Mouse (Mus musculus) midbrain, embryonic 10.5 days (tissue): Measurements from ENCODE around the gene Chst4. TPM values are rescaled to one million over a fixed set of nuclear protein-coding genes. Genes with fewer than 3 reads are reported as not detected.
"Not testable (repeated sequence)": the region's sequence is repeated elsewhere in the genome, so short reads cannot be mapped to it uniquely, and the experiment has no call there.

Experiments
- DNase-seq: peaks from one replicate; pipeline ENCODE4 v3.0.0-alpha.2; 2017; ENCODE audit warnings: low spot score
- H3K27ac ChIP-seq: fragments of 300-500 bp; sonication (generic); replicated peaks from 2 replicates; pipeline ENCODE4 v1.5.1; 2016; ENCODE audit warnings: mild to moderate bottlenecking
- H3K27me3 ChIP-seq: fragments of 300-500 bp; sonication (generic); 2 replicates; pipeline ENCODE4 v1.6.1; 2016; ENCODE audit warnings: low read depth, mild to moderate bottlenecking; ENCODE audit not compliant: poor library complexity, severe bottlenecking
- H3K36me3 ChIP-seq: fragments of 300-500 bp; sonication (generic); 2 replicates; pipeline ENCODE4 v1.6.1; 2016; ENCODE audit warnings: mild to moderate bottlenecking, moderate library complexity
- H3K4me1 ChIP-seq: fragments of 300-500 bp; sonication (generic); 2 replicates; pipeline ENCODE4 v1.6.1; 2016
- H3K4me3 ChIP-seq: fragments of 300-500 bp; sonication (generic); 2 replicates; pipeline ENCODE4 v1.5.1; 2016; ENCODE audit warnings: mild to moderate bottlenecking, moderate library complexity
- H3K9me3 ChIP-seq: fragments of 300-500 bp; sonication (generic); replicated peaks from 2 replicates; pipeline ENCODE4 v1.6.1; 2016; ENCODE audit warnings: mild to moderate bottlenecking
- WGBS: fragments of 180-500 bp; shearing (Covaris S2); methylation state at CpG from one replicate; pipeline ENCODE4 v1.1.7; 2016; 5-methylcytosine and 5-hydroxymethylcytosine counted together
- polyA plus RNA-seq: library from polyadenylated mRNA; unstranded; fragments of >200 nt; fragmentation: Nextera tagmentation; extraction: Ambion mirVana; gene quantifications from 2 replicates; pipeline ENCODE4 v1.2.1, GENCODE M21; 2016

Gene Chst4
- polyA plus RNA-seq, 1 experiment from 2014 or later: 0.06 TPM

- H3K27me3 ChIP-seq: no peaks in the 10 kb centered on the region
- H3K4me1 ChIP-seq: peaks cover 12% of the 10 kb centered on the region
- H3K27ac ChIP-seq: no peak overlapping the region
- WGBS: 51% methylated on average over 7 of the region's 7 CpGs
- H3K9me3 ChIP-seq: no peaks in the 10 kb centered on the region
- no peak for DNase-seq
- no peak overlapping the region for H3K4me3 ChIP-seq
- H3K36me3 ChIP-seq: no peaks in the 10 kb centered on the region
These were observed 324 bp downstream of the Chst4 start for GRCm38 (mm10) chr8:110039216-110039615.

- H3K27me3 ChIP-seq: no peaks in the 10 kb centered on the region
- no peaks in the 10 kb centered on the region for H3K9me3 ChIP-seq
- WGBS: 89% methylated on average over 2 of the region's 2 CpGs
- H3K4me1 ChIP-seq: peaks cover 18% of the 10 kb centered on the region
- no peaks in the 10 kb centered on the region for H3K36me3 ChIP-seq
- H3K27ac ChIP-seq: no peak overlapping the region
- no peak overlapping the region for H3K4me3 ChIP-seq
- no peak for DNase-seq
These were observed 3.4 kb downstream of the Chst4 start for GRCm38 (mm10) chr8:110036156-110036555.

GRCm38 (mm10) chr8:110034331-110034730 lies 5.2 kb downstream of the Chst4 start:
- peaks cover 16% of the 10 kb centered on the region for H3K4me1 ChIP-seq
- H3K27ac ChIP-seq: no peak overlapping the region
- 67% methylated on average over 4 of the region's 4 CpGs for WGBS

GRCm38 (mm10) chr8:110033771-110034170 lies 5.8 kb downstream of the Chst4 start:
- 37% methylated on average over 8 of the region's 8 CpGs for WGBS
- peak; percentile 21 for DNase-seq

More at GRCm38 (mm10) chr8:110034331-110034730, 5.2 kb downstream of the Chst4 start:
- no peak for DNase-seq
- no peaks in the 10 kb centered on the region for H3K36me3 ChIP-seq
- no peak overlapping the region for H3K4me3 ChIP-seq
- 0 out of 2 replicates have a peak, but pooled peaks cover 6% of the 10 kb centered on the region for H3K9me3 ChIP-seq
- no peaks in the 10 kb centered on the region for H3K27me3 ChIP-seq

GRCm38 (mm10) chr8:110022768-110023344 lies 16.7 kb downstream of the Chst4 start:
- DNase-seq: no peak
- H3K27me3 ChIP-seq: no peaks in the 10 kb centered on the region
- WGBS: 92% methylated on average over 10 of the region's 10 CpGs
- no peaks in the 10 kb centered on the region for H3K9me3 ChIP-seq
- H3K36me3 ChIP-seq: no peaks in the 10 kb centered on the region
- no peaks in the 10 kb centered on the region for H3K4me1 ChIP-seq
- no peak overlapping the region for H3K27ac ChIP-seq
- H3K4me3 ChIP-seq: no peak overlapping the region

More at GRCm38 (mm10) chr8:110033771-110034170, 5.8 kb downstream of the Chst4 start:
- peaks cover 13% of the 10 kb centered on the region for H3K4me1 ChIP-seq
- not testable (repeated sequence) for H3K27ac ChIP-seq, H3K36me3 ChIP-seq, H3K9me3 ChIP-seq, H3K4me3 ChIP-seq, H3K27me3 ChIP-seq

GRCm38 (mm10) chr8:110022081-110022480 lies 17.5 kb downstream of the Chst4 start:
- Histone ChIP-seq H3K27me3 (no peaks in the 10 kb centered on the region), H3K4me3 (no peak overlapping the region), H3K9me3 (no peaks in the 10 kb centered on the region), H3K4me1 (no peaks in the 10 kb centered on the region), H3K36me3 (no peaks in the 10 kb centered on the region), H3K27ac (no peak overlapping the region)
- DNase-seq: no peak
- WGBS: 55% methylated on average over 6 of the region's 6 CpGs

- Histone ChIP-seq H3K4me3 (no peak overlapping the region), H3K27ac (no peak overlapping the region), H3K36me3 (no peaks in the 10 kb centered on the region), H3K4me1 (peaks cover 10% of the 10 kb centered on the region), H3K27me3 (no peaks in the 10 kb centered on the region), H3K9me3 (no peaks in the 10 kb centered on the region)
- 38% methylated on average over 5 of the region's 5 CpGs for WGBS
- peak; percentile 54 for DNase-seq
These were observed 28.7 kb downstream of the Chst4 start for GRCm38 (mm10) chr8:110010868-110011267.

GRCm38 (mm10) chr8:110008995-110009446 lies 30.5 kb downstream of the Chst4 start:
- Histone ChIP-seq H3K4me3 (no peak overlapping the region), H3K9me3 (no peaks in the 10 kb centered on the region), H3K36me3 (no peaks in the 10 kb centered on the region), H3K4me1 (peaks cover 10% of the 10 kb centered on the region), H3K27ac (no peak overlapping the region), H3K27me3 (no peaks in the 10 kb centered on the region)
- DNase-seq: no peak
- 78% methylated on average over 8 of the region's 8 CpGs for WGBS

- H3K4me1 ChIP-seq: peaks cover 10% of the 10 kb centered on the region
- no peaks in the 10 kb centered on the region for H3K9me3 ChIP-seq
- H3K36me3 ChIP-seq: no peaks in the 10 kb centered on the region
- no peak overlapping the region for H3K27ac ChIP-seq
- H3K27me3 ChIP-seq: no peaks in the 10 kb centered on the region
- WGBS: 89% methylated on average over 26 of the region's 26 CpGs
- DNase-seq: no peak
- H3K4me3 ChIP-seq: no peak overlapping the region
These were observed 31.1 kb downstream of the Chst4 start for GRCm38 (mm10) chr8:110008228-110008994.

GRCm38 (mm10) chr8:110006312-110007023 lies 33.1 kb downstream of the Chst4 start:
- Histone ChIP-seq H3K27me3 (no peaks in the 10 kb centered on the region), H3K9me3 (no peaks in the 10 kb centered on the region), H3K36me3 (no peaks in the 10 kb centered on the region), H3K27ac (no peak overlapping the region; the same call in 1 of the 2 replicates), H3K4me1 (peaks cover 10% of the 10 kb centered on the region), H3K4me3 (no peak overlapping the region)
- DNase-seq: no peak
- 67% methylated on average over 17 of the region's 17 CpGs for WGBS

- no peaks in the 10 kb centered on the region for H3K9me3 ChIP-seq
- H3K36me3 ChIP-seq: no peaks in the 10 kb centered on the region
- H3K4me3 ChIP-seq: no peak overlapping the region
- peaks cover 10% of the 10 kb centered on the region for H3K4me1 ChIP-seq
- DNase-seq: no peak
- no peak overlapping the region for H3K27ac ChIP-seq
- 87% methylated on average over 5 of the region's 5 CpGs for WGBS
- H3K27me3 ChIP-seq: no peaks in the 10 kb centered on the region
These were observed 35.2 kb downstream of the Chst4 start for GRCm38 (mm10) chr8:110004300-110004699.

- peak; percentile 29 for DNase-seq
- Histone ChIP-seq H3K36me3 (no peaks in the 10 kb centered on the region), H3K9me3 (no peaks in the 10 kb centered on the region), H3K27ac (no peak overlapping the region), H3K27me3 (no peaks in the 10 kb centered on the region), H3K4me1 (peaks cover 10% of the 10 kb centered on the region), H3K4me3 (no peak overlapping the region)
- 35% methylated on average over 9 of the region's 9 CpGs for WGBS
These were observed 36.6 kb downstream of the Chst4 start for GRCm38 (mm10) chr8:110002953-110003352.

GRCm38 (mm10) chr8:109999974-110000373 lies 39.6 kb downstream of the Chst4 start:
- no peaks in the 10 kb centered on the region for H3K4me1 ChIP-seq
- DNase-seq: no peak
- no peaks in the 10 kb centered on the region for H3K9me3 ChIP-seq
- no peak overlapping the region for H3K4me3 ChIP-seq
- WGBS: 86% methylated on average over 10 of the region's 10 CpGs
- no peaks in the 10 kb centered on the region for H3K27me3 ChIP-seq
- H3K27ac ChIP-seq: no peak overlapping the region
- H3K36me3 ChIP-seq: no peaks in the 10 kb centered on the region
